In genomic region chr1:80757650-80757976, GRCm38 (mm10) we compare ENCODE assay signal across 8 mouse cellular contexts. TPM values are rescaled to one million over a fixed set of nuclear protein-coding genes. Genes with fewer than 3 reads are reported as not detected.
DNase-seq lines count a peak whose midpoint lies in the region; ATAC-seq and TF ChIP-seq lines count a peak whose summit lies in the region.

No protein-coding gene starts in this region.

- H3K27ac ChIP-seq in gastrocnemius, adult 2 months: no peak overlapping the region
- peak overlapping the region; percentile 68 for H3K27ac ChIP-seq in hindbrain, embryonic 15.5 days (replicated peaks)
- no peak overlapping the region for H3K27ac ChIP-seq in midbrain, embryonic 15.5 days

- 0% methylated on average over 6 of the region's 6 CpGs for WGBS in hindbrain, embryonic 15.5 days
- 3% methylated on average over 6 of the region's 6 CpGs for WGBS in midbrain, embryonic 15.5 days

- H3K9me3 ChIP-seq in hindbrain, embryonic 15.5 days: no peaks in the 10 kb centered on the region
- no peaks in the 10 kb centered on the region for H3K9me3 ChIP-seq in midbrain, embryonic 15.5 days

- H3K4me3 ChIP-seq in gastrocnemius, adult 2 months: peak overlapping the region; percentile 78
- peak overlapping the region; percentile 59 for H3K4me3 ChIP-seq in hindbrain, embryonic 15.5 days
- H3K4me3 ChIP-seq in midbrain, embryonic 15.5 days: peak overlapping the region; percentile 58

- intact Hi-C loops in gastrocnemius, adult 2 months (cut with DNase I): no loop called here

- ATAC-seq in hindbrain, embryonic 15.5 days (ENCODE audit: low FRiP score, low read depth): peak; percentile 36
- ATAC-seq in midbrain, embryonic 15.5 days (replicated peaks): peak; percentile 53; the same call in 1 of the 2 replicates
- no peak for ATAC-seq in cerebellum, adult (ENCODE audit: insufficient number of reproducible peaks, low FRiP score, low TSS enrichment)

- H3K4me2 ChIP-seq in hindbrain, embryonic 15.5 days: peak overlapping the region; percentile 92
- H3K4me2 ChIP-seq in midbrain, embryonic 15.5 days: peak overlapping the region; percentile 98

- H3K36me3 ChIP-seq in hindbrain, embryonic 15.5 days: no peaks in the 10 kb centered on the region
- H3K36me3 ChIP-seq in midbrain, embryonic 15.5 days (replicated peaks): no peaks in the 10 kb centered on the region

- TF ChIP-seq CTCF in gastrocnemius, adult 2 months (IDR thresholded peaks at IDR 0.05): no peak

- H3K27me3 ChIP-seq in hindbrain, embryonic 15.5 days: no peaks in the 10 kb centered on the region
- no peaks in the 10 kb centered on the region for H3K27me3 ChIP-seq in midbrain, embryonic 15.5 days (replicated peaks)

- DNase-seq in gastrocnemius, adult 2 months: no peak
- DNase-seq in gastrocnemius, adult 18-20 months (ENCODE audit: low spot score): no peak
- DNase-seq in right cerebral cortex, postnatal 10 days (ENCODE audit: low spot score in 2 of 2): peak; percentile 29 to 30
- DNase-seq in right cerebral cortex, adult 2 months (ENCODE audit: low spot score in 2 of 2): no peak
- no peak for DNase-seq in ovary, postnatal 10 days (ENCODE audit: low spot score)

- peak overlapping the region; percentile 67 for H3K9ac ChIP-seq in hindbrain, embryonic 15.5 days
- peak overlapping the region; percentile 63 for H3K9ac ChIP-seq in midbrain, embryonic 15.5 days

- H3K4me1 ChIP-seq in hindbrain, embryonic 15.5 days (replicated peaks): peaks cover 19% of the 10 kb centered on the region
- H3K4me1 ChIP-seq in midbrain, embryonic 15.5 days: peaks cover 12% of the 10 kb centered on the region

RNA-seq across cellular contexts. Expression of gene Dock10, which starts 0.7 kb away (rescaled TPM):
- 1 to 10 TPM; 2.6 to 3.0 TPM for total RNA-seq in gastrocnemius, adult 2 months (2021)
- total RNA-seq in gastrocnemius, adult 18-20 months (2021): 1 to 10 TPM; 2.4 to 2.5 TPM
- polyA plus RNA-seq in hindbrain, embryonic 15.5 days (2015; fragmentation: Nextera tagmentation; extraction: Ambion mirVana): 5.5 and 5.7 TPM in 2 replicates
- 3.6 and 4.2 TPM in 2 replicates for polyA plus RNA-seq in midbrain, embryonic 15.5 days (2015; fragmentation: Nextera tagmentation; extraction: Ambion mirVana)

Comparison
In these comparisons a context has a peak if more than half of its experiments do, and no peak if none do; other contexts are left out.
1. DNase-seq: peak in right cerebral cortex, postnatal 10 days (2 of 2); none in gastrocnemius, adult 2 months (single experiment), gastrocnemius, adult 18-20 months (single experiment), right cerebral cortex, adult 2 months (0 of 2) and ovary, postnatal 10 days (single experiment).
2. Peak in every context shown above with its lines, with median percentiles within 50 percentile points of each other: H3K4me3 ChIP-seq.